Mouse (Mus musculus) retina, postnatal 1 day (tissue): ENCODE measurements around the gene Ppm1f.
"Not testable (repeated sequence)": the region's sequence is repeated elsewhere in the genome, so short reads cannot be mapped to it uniquely, and the experiment has no call there.

Experiments used
- DNase-seq: peaks from one replicate; pipeline ENCODE4 v3.0.0-alpha.2; 2012

Gene Ppm1f

GRCm38 (mm10) chr16:16896382-16897055 lies at the start of gene Ppm1f:
Ppm1f (plus strand) TSS chr16:16896469.
- DNase-seq, result peak; percentile 94

GRCm38 (mm10) chr16:16849196-16849595 lies 47.1 kb upstream of the Ppm1f start:
- no peak for DNase-seq

GRCm38 (mm10) chr16:16852411-16852810 lies 43.9 kb upstream of the Ppm1f start:
- no peak for DNase-seq

- peak; percentile 66 for DNase-seq
Observed at GRCm38 (mm10) chr16:16854836-16855235, 41.4 kb upstream of the Ppm1f start.

GRCm38 (mm10) chr16:16855541-16855940 lies 40.7 kb upstream of the Ppm1f start:
- DNase-seq, result no peak

GRCm38 (mm10) chr16:16856054-16856453 lies 40.2 kb upstream of the Ppm1f start:
- not testable (repeated sequence) for DNase-seq

- DNase-seq, result no peak
Observed at GRCm38 (mm10) chr16:16856731-16857476, 39.4 kb upstream of the Ppm1f start.

- no peak for DNase-seq
Observed at GRCm38 (mm10) chr16:16862288-16862687, 34.0 kb upstream of the Ppm1f start.

- DNase-seq, result no peak
Observed at GRCm38 (mm10) chr16:16863978-16864377, 32.3 kb upstream of the Ppm1f start, which contains the start of gene Igll1. Igll1 (minus strand) TSS chr16:16863985.

GRCm38 (mm10) chr16:16865217-16865616 lies 31.1 kb upstream of the Ppm1f start:
- no peak for DNase-seq

- no peak for DNase-seq
Observed at GRCm38 (mm10) chr16:16865696-16866561, 30.3 kb upstream of the Ppm1f start.

GRCm38 (mm10) chr16:16870241-16870616 lies 26.0 kb upstream of the Ppm1f start:
- DNase-seq, result no peak

GRCm38 (mm10) chr16:16870617-16871331 lies 25.5 kb upstream of the Ppm1f start, which contains the start of the genes Top3b and Vpreb1:
Top3b (plus strand) TSS chr16:16870736.
Vpreb1 (minus strand) TSS chr16:16870843.
- peak; percentile 98 for DNase-seq

GRCm38 (mm10) chr16:16879025-16879424 lies 17.2 kb upstream of the Ppm1f start:
- no peak for DNase-seq

- no peak for DNase-seq
Observed at GRCm38 (mm10) chr16:16888341-16888740, 7.9 kb upstream of the Ppm1f start.

- no peak for DNase-seq
Observed at GRCm38 (mm10) chr16:16892366-16892765, 3.9 kb upstream of the Ppm1f start.

- DNase-seq, result no peak
Observed at GRCm38 (mm10) chr16:16896015-16896381, 271 bp upstream of the Ppm1f start.

- DNase-seq, result no peak
Observed at GRCm38 (mm10) chr16:16897056-16897584, 851 bp downstream of the Ppm1f start.

GRCm38 (mm10) chr16:16902329-16902728 lies 6.1 kb downstream of the Ppm1f start:
- DNase-seq, result no peak

- DNase-seq, result no peak
Observed at GRCm38 (mm10) chr16:16903188-16903587, 6.9 kb downstream of the Ppm1f start.

- no peak for DNase-seq
Observed at GRCm38 (mm10) chr16:16907799-16908198, 11.5 kb downstream of the Ppm1f start.
